Mouse (Mus musculus) left cerebral cortex, postnatal 36 days (tissue): ENCODE results near the gene Vegfc. TPM values are rescaled to one million over a fixed set of nuclear protein-coding genes. Genes with fewer than 3 reads are reported as not detected.
A peak's percentile ranks its signal among the peaks of the same experiment; 100 is the strongest.

Experiments used
- DNase-seq, 2 experiments: peaks; one replicate each; pipeline ENCODE4 v3.0.0; 2021 to 2022; ENCODE audit warnings: low spot score in 2 of 2, mixed read lengths in 1 of 2
- intact Hi-C: fragments of 180-260 bp; cut with DNase I; formaldehyde crosslinking; loops from one replicate; pipeline ENCODE4 v1.15.1; 2025
- total RNA-seq, 2 experiments: library from RNA; stranded (reverse); gene quantifications; 2 replicates each; pipeline ENCODE4 v1.2.3; 2021

The Vegfc gene
- 1 to 10 TPM; 3.8 to 4.0 TPM for total RNA-seq

DNA sequence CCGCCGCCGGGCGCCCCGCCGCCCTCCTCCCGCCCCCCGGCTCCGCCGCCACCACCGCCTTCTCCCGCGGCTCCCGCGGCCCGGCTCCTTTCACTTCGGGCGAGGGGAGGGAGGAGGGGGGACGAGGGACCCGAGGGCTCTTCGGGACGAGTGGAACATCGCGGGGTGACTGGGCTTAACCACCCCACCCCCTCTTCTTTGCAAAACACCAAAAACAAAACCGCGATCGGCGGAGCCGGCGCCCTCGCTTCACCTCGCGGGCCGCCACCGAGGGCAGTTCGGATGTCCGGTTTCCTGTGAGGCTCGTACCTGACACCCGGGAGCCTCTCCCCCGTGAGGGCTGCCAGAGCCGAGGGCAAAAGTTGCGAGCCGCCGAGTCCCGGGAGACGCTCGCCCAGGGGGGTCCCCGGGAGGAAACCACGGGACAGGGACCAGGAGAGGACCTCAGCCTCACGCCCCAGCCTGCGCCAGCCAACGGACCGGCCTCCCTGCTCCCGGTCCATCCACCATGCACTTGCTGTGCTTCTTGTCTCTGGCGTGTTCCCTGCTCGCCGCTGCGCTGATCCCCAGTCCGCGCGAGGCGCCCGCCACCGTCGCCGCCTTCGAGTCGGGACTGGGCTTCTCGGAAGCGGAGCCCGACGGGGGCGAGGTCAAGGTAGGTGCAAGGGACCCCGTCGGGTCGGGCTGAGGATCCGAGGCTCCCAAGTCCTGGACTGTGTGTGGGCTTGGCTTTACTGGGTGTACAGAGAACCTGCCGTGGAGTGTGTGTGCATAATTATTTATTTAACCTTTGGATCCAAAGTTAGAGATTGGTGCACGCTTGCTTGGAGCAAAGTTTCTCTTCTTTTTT lies at the start of gene Vegfc:
TSS of gene Vegfc (plus strand) at position 336 of the 850 bp plus-strand sequence.
- peak; percentile 40 to 49 for DNase-seq
- intact Hi-C loops: loop anchor here (5.0 kb wide), 1 partner anchor 415 kb away; no protein-coding TSS in a partner anchor

DNA sequence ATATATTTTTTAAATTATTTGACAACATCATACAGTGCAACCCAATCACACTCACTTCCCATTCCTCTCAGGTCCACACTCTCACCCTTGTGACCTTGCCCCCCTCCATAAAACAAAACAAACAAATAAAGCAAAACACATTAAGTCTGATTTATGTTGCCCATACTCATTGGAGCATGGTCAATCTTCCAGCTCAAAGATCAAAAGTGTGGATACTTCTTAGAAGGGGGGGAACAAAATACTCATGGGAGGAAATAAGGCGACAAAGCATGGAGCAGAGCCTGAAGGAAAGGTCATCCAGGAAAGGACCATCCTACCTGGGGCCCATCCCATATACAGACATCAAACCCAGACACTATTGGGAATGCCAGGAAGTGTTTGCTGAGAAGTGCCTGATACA lies 42.8 kb upstream of the Vegfc start:
- no peak for DNase-seq
- intact Hi-C loops: no loop called here

DNA sequence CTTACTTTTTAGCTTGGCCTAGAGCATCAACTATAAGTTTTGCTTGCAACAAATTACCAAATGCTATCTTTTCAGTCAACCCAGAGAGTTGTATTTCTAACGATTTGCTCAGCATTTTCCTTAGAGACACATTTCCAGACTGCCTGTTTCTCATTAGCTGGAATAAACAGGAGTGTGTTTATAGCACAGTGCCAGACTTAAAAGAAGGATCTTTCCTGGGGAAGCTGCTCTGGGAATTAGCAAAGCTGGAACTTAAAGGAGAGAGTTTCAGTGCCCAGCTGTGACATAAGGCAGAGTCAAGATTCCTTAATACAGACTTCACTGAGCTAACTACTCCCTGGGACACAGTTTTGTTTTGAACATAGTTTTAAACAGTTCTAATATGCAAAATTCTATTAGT lies 34.8 kb upstream of the Vegfc start:
- intact Hi-C loops: no loop called here

DNA sequence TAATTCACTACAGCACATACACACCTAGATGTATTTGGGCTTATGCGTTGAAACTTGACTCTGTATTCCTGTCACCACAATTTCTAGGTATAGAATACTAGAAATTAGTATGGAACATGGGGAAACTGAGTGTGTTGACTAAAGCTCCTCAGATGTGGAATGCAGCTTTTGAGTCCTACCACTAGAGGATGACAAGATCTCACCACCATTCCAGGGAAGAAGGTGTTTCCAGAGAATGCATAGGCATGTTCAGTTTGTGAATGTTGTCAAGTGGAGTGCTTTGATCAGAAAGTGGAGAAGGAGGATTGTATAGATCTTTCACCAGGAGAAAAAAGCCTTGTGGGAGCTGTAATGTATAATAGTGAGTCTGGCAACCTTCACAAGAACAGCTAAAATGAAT lies 33.9 kb upstream of the Vegfc start:
- intact Hi-C loops: no loop called here
- DNase-seq: no peak

More for the DNA sequence above, 34.8 kb upstream of the Vegfc start:
- no peak for DNase-seq

DNA sequence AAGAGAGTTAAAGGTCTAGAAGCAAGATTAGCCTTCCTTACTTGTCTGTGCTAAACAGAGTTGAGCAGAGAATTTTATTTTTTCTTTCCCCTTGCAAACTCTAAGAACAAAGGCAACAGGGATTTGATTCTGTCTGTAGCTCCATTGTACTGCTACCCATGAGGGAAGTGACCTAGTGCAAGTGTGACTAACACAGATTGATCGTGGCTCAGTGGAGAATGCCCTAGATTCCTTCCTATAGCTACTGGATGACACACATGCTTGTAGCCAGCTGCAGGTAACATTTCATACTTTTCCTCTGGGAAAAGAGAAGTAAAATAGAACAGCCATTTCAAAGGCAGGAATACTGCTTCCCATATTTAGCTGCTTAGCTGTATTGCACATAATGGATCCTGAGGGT lies 24.2 kb upstream of the Vegfc start:
- no peak for DNase-seq
- intact Hi-C loops: no loop called here

DNA sequence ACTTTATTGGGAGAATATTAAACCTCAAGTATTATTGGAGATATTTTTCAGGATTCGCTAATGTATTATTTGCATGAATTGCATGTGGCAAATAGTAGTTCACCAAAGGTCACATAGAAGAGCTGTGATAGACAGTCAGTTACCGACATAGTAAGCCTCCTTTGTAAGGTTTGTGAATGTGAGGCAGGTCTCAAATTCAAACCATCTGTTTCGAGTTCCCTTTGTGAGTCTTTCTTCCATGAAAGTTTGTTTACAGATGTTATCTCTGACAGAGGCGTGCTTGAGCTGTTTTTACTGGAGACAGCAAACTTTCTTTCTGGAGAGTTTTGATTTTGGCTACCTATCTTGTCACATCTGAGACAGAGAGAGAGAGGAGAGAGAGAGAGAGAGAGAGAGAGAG lies 11.9 kb upstream of the Vegfc start:
- no peak for DNase-seq
- intact Hi-C loops: no loop called here

DNA sequence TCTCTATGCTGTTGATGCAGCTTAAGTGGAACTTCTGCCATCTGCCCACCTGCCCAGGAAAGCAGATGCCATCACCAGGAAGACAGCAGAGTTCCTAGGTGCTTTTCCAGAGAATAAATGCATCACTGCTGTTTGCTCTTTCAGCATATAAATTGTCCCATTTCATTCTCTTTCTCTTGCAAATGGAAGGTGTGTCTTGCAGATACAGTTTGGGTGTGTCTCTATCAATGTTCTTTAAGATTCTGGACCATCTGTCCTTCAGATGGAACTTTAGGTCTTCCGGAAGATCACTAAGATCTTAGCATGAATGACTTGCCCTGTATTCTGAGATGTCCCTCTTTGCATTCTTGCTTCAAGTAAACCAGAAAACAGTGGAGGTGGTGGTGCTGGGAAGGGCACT lies 1.1 kb upstream of the Vegfc start:
- intact Hi-C loops: loop anchor here (5.0 kb wide), 1 partner anchor 416 kb away; no protein-coding TSS in a partner anchor
- DNase-seq: no peak

DNA sequence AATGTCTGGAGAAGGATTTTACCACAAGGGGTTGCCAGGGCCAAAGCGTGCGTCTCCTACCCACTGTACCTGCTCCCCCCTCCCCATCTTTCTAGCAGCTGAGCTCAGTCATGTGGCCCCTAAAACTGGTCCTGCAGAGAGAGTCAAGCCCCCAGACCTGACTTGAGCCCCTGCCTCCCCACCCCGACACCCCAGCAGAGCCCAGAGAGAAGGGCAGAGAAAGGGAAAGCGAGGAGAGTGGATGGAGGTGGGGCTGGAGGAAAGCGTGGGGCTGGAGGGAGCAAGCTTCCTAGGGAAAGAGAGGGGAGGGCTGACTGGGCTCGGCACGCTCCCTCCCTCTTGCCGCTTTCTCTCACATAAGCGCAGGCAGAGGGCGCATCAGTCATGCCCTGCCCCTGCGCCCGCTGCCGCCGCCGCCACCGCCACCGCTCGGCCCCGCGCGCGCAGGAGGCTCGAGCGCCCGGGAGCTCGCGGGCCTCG lies 575 bp upstream of the Vegfc start:
- DNase-seq: peak; percentile 38 to 45
- intact Hi-C loops: loop anchor here (5.0 kb wide), 1 partner anchor 415 kb away; no protein-coding TSS in a partner anchor

DNA sequence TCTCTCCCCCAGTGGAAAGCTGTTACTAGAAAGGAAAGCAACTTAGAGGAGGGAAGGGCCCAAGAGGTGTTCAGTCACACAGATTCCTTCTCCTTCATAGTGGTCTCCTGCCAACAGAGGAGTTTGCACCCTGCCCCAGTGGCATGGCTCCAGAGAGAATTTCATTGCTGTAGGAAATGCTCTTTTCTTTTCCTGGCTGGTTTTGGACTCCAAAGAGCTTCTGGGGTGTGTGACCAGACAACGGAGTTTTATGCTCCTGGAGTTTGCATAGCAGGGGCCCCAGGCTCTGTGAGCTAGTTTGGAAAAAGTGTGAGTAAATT lies 675 bp downstream of the Vegfc start:
- no peak for DNase-seq
- intact Hi-C loops: loop anchor here (5.0 kb wide), 1 partner anchor 414 kb away; no protein-coding TSS in a partner anchor

DNA sequence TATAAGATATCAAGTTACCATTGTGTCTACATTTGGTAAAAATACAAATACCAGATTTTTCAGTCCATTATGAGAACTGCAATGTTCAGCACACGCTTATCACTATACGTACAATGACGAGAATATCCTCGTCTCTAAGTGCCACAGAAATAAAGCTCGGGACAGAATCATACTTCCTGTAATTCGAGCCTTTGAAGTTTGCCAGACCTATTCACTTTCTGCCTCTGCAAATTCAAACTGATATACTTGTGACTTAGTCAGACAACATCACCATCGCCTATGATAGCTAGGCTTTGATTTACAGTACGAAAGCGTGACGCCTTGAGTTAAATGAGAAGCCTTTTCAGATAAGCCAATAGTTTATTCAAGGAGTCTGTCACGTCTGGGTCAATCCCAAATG lies 1.6 kb downstream of the Vegfc start:
- no peak for DNase-seq

DNA sequence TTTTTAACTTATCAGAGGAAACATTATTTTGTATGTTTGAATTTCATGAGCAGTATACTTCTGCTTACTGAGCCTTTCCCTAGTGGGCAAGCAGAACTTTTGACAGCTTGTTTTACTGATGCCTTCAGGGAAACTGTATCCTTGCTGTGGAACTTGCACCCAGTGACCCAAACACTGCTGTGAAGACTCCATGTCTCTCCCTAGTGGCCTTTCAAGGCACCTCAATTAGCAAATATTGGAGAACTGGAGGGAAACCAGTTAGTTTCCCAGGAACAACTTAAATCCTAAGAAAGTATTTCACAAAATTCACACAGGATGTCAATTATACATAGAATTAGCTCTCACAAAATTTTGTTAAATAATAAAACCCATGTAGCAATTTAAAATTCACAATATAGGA lies 2.2 kb downstream of the Vegfc start:
- DNase-seq: no peak
- intact Hi-C loops: loop anchor here (5.0 kb wide), 1 partner anchor 413 kb away; no protein-coding TSS in a partner anchor

More for the DNA sequence above, 1.6 kb downstream of the Vegfc start:
- intact Hi-C loops: loop anchor here (5.0 kb wide), 1 partner anchor 413 kb away; no protein-coding TSS in a partner anchor

DNA sequence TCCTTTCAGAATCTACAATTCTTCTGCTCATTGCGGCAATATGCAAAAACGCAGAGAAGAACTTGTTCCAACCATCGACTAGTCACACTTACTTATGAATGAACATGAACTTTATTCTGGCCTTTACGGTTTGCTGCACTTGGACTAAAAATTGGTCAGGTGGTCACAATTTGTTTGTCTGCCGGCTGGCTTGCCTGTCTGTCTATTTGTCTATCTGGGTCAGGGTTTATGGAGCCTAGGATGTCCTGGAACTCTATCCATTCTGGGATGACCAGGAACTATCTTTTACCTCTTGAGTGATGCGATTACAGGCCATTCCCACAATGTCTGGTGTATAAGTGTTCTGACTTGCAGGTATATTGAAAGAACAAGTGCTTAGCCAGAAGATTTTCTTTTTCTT lies 8.5 kb downstream of the Vegfc start:
- intact Hi-C loops: no loop called here
- DNase-seq: no peak

DNA sequence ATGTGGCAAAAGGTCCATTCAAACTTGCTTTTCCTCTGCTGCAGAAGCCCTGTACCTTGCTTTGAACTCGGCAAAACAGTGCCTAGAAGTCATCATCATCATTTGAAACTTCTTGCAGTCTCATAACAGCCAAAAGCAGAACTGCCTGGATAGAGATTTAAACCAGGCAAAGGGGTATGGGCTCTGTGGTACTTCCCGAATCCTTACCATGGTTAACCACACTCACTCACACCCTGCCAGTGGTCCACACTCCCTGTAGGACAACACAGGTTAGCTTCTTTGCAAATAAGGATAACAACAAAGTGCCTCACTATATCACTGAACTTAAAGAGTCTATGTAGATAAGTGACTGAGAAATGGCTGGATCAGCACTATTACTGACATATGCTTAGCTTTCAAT lies 9.7 kb downstream of the Vegfc start:
- no peak for DNase-seq
- intact Hi-C loops: no loop called here

DNA sequence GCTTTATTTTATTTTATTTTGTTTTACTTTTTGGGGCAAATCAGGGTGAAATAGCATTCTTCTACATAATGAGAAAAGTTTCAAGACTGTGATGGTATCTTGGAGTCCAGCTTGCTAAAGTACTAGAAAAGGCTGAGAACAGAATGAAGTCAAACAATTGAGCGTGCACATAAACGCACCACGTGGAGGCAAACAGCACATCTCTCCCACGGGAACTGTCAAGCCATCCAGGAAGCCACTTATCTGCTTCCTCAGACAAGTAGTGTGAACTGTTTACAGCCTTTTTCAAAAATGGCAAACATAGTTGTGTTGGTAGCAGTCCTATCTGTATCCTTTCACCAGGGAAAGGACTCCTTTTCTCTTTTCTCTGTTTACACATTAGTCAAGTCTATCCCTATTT lies 11.8 kb downstream of the Vegfc start:
- no peak for DNase-seq
- intact Hi-C loops: no loop called here

DNA sequence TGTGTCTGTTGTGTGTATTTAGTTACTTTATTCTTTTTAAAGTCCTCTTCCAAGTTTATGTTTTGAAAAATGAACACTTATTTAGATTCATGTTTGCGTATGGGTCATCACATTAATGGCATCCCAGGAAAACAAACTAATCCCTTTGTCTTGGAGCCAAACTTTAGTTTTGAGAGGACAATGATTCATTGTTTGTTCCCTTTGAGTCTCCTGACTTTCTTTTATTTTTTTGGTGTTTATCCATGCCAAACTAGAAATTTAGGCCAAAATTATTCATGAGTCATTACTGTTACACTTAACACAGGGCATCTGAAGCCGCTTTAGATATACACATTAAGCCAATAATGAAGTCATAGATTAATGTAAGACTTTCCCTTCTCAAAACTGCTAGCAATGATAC lies 12.5 kb downstream of the Vegfc start:
- DNase-seq: no peak
- intact Hi-C loops: no loop called here

DNA sequence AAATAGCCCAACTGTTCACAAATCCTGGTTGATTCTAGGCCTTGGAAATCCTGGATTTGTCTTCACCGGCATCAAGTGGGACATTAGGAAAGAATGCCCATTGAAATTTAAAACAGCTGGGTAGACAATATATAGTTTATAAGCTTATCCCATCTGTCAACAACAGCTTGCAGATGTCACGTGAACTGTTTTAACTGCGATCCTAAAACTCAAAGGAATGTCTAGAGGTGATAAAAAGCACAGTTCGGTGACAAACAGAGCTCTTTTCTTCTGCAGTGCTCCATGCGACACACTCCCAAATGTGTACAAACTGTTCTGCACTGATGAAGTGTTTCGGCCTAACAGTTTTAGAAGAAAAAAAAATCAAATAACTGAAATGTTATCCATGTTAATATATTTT lies 22.7 kb downstream of the Vegfc start:
- intact Hi-C loops: no loop called here
- no peak for DNase-seq

DNA sequence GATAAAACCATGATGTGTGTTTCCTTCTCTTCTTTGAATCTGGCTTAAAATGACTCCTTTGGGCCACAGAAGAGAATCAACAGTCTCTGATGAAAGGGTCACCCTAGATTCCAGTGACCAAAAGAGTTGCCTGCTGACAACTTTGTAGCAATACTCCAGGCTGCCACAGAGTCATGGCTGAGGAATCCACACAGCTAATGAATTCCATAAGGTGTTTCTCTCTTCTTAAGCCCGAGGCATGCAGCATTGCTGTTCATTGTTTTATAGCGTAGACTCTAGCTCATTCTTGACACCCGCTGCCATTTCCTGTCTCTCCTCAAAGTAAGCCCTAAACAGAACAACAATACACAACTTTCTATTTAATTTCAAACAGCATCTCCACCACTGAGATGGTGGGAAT lies 37.2 kb downstream of the Vegfc start:
- no peak for DNase-seq
- intact Hi-C loops: no loop called here

DNA sequence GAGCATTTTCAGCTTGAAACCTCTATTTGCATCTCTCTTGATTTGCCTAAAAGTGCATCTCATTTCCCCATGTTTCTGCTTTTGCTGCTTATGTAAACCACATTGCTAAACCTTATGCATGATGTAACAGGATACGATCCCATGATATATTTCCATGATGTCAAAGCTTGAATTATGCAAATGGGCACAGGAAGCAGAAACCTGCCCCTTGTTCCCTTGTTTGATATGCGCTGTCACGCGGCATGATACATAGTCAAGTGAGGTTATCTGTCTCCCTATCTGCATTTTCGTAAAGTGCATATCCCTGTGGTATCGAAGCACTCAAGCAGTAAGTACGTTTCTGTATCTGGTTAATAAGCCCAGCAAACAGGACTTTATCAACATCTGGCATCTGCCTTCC lies 42.7 kb downstream of the Vegfc start:
- DNase-seq: no peak
- intact Hi-C loops: no loop called here

DNA sequence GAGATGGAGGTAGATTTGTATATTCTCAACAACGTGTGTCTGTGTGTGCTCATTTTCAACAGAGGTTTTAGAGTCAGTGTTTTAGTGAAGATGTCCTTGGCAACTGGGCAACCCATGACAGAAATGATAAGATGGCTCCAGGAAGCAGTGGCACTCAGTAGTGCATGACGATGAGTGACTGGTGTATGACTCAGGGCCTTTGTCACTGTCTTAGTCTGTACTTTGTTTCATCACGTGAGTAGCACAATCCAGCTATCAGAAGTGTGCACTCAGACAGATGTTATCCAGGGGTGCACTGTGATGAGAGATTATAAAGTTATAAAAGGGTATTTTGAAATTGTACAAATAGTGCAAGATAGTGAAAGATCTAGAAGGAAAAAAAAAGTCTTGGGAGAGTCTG lies 44.5 kb downstream of the Vegfc start:
- no peak for DNase-seq
- intact Hi-C loops: no loop called here

DNA sequence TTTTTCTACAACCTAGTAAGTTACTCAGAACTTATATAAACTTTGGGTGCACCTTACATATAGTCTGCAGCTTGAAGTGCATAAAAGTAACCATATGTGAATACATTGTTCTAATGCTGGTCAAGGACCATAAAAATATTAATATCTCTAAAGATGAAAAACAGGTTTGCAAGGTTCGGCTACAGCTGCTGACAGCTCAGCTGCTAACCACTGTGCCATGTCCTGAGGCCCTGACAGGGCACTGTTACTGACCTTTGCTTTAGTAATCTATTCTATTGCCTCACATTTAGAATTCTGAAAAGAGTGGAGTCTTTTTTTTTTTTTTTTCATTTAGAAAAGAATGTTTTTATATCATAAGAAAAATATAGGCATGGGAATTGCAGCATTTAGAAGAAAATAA lies 44.9 kb downstream of the Vegfc start:
- DNase-seq: no peak
- intact Hi-C loops: no loop called here

DNA sequence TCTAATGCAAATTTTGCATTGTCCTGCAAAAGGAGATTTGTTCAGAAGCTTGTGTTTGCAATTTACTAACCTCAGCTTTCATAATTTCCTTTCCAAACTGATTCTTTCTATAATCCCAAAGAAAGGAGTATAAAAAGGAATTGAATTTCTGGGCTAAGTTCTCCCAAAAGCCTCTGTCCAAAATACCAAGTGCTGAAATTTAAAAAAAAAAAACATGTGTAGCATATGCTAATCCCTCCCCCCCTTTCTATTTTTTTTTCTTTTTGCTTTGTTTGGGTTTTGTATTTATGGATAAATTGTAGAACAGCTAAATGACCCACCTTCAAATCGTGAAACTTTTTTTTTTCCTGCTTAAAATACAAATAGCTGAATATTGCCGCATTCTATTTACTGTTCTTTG lies 53.2 kb downstream of the Vegfc start:
- DNase-seq: no peak
- intact Hi-C loops: no loop called here
